Mouse (Mus musculus) liver, adult 2 months (tissue): ENCODE data around the gene Lclat1. TPM values are rescaled to one million over a fixed set of nuclear protein-coding genes. Genes with fewer than 3 reads are reported as not detected.
A peak's percentile ranks its signal among the peaks of the same experiment; 100 is the strongest.
"Not testable (repeated sequence)": the region's sequence is repeated elsewhere in the genome, so short reads cannot be mapped to it uniquely, and the experiment has no call there.

Experiments used
- DNase-seq: peaks from one replicate; pipeline ENCODE4 v3.0.0-alpha.2; 2011; ENCODE audit warnings: low read depth, low spot score; ENCODE audit errors: extremely low read depth
- H3K27ac ChIP-seq: fragments of 200-500 bp; replicated peaks from 2 replicates; pipeline ENCODE4 v1.5.1; 2012; ENCODE audit warnings: low read depth, mild to moderate bottlenecking, control low read depth, inconsistent platforms, low read length; ENCODE audit not compliant: insufficient read depth
- H3K27me3 ChIP-seq: fragments of 200-500 bp; 2 replicates; pipeline ENCODE4 v1.6.1; 2012; ENCODE audit warnings: mild to moderate bottlenecking, moderate library complexity, low read length, inconsistent platforms; ENCODE audit not compliant: control insufficient read depth, insufficient read depth
- H3K36me3 ChIP-seq: fragments of 200-500 bp; 2 replicates; pipeline ENCODE4 v1.6.1; 2012; ENCODE audit warnings: low read length, inconsistent platforms; ENCODE audit not compliant: control insufficient read depth, insufficient read depth
- H3K4me1 ChIP-seq: fragments of 200-500 bp; 2 replicates; pipeline ENCODE4 v1.6.1; 2011; ENCODE audit warnings: low read length; ENCODE audit not compliant: control insufficient read depth, insufficient read depth
- H3K4me3 ChIP-seq: fragments of 200-500 bp; 2 replicates; pipeline ENCODE4 v1.5.1; 2011; ENCODE audit warnings: low read depth, mild to moderate bottlenecking, control low read depth, low read length, moderate library complexity; ENCODE audit not compliant: insufficient read depth
- H3K79me2 ChIP-seq: fragments of 200-500 bp; 2 replicates; pipeline ENCODE4 v1.6.1; 2012; ENCODE audit warnings: inconsistent platforms, mild to moderate bottlenecking, low read length, moderate library complexity; ENCODE audit not compliant: control insufficient read depth, insufficient read depth
- H3K9ac ChIP-seq: fragments of 200-500 bp; 2 replicates; pipeline ENCODE4 v1.6.1; 2012; ENCODE audit warnings: low read depth, mild to moderate bottlenecking, control low read depth, inconsistent platforms, low read length
- CTCF ChIP-seq: fragments of 200-500 bp; IDR thresholded peaks from 2 replicates; pipeline ENCODE4 v1.5.1; 2011; ENCODE audit warnings: low read depth, low read length, control low read depth
- POLR2A ChIP-seq: fragments of 200-500 bp; IDR thresholded peaks from 2 replicates; pipeline ENCODE4 v1.6.1; 2011; ENCODE audit warnings: low read length, control low read depth; ENCODE audit not compliant: insufficient read depth; ENCODE audit errors: extremely low read depth
- WGBS: fragments of 180-500 bp; shearing (Covaris S2); methylation state at CpG from one replicate; pipeline ENCODE4 v1.1.7; 2018; 5-methylcytosine and 5-hydroxymethylcytosine counted together
- polyA plus RNA-seq: library from polyadenylated mRNA; depleted of rRNA; stranded (reverse); fragments of >200 nt; gene quantifications from 2 replicates; pipeline ENCODE4 v1.2.3, GENCODE M21; 2012
- total RNA-seq: library from RNA; depleted of rRNA; stranded (reverse); fragments of >200 nt; gene quantifications from 2 replicates; pipeline ENCODE4 v1.2.3, GENCODE M21; 2014

The Lclat1 gene
- total and polyA plus RNA-seq, 2 experiments = 12.3 to 24.1 TPM

GRCm38 (mm10) chr17:73263077-73263501 is 155.3 kb downstream of the Lclat1 start:
- Histone ChIP-seq H3K9ac (no peak overlapping the region), H3K27ac (no peak overlapping the region), H3K4me1 (no peaks in the 10 kb centered on the region), H3K27me3 (no peaks in the 10 kb centered on the region), H3K4me3 (no peak overlapping the region), H3K79me2 (no peaks in the 10 kb centered on the region), H3K36me3 (no peaks in the 10 kb centered on the region)
- TF ChIP-seq POLR2A = no peak
- no peak for TF ChIP-seq CTCF
- WGBS = 80% methylated on average over 8 of the region's 8 CpGs
- DNase-seq = no peak

- Histone ChIP-seq H3K9ac (no peak overlapping the region), H3K4me3 (no peak overlapping the region), H3K27me3 (no peaks in the 10 kb centered on the region), H3K79me2 (no peaks in the 10 kb centered on the region), H3K36me3 (no peaks in the 10 kb centered on the region), H3K27ac (no peak overlapping the region), H3K4me1 (no peaks in the 10 kb centered on the region)
- no peak for DNase-seq
- no peak for TF ChIP-seq CTCF
- no peak for TF ChIP-seq POLR2A
- 67% methylated on average over 15 of the region's 15 CpGs for WGBS
Measured at GRCm38 (mm10) chr17:73270871-73271796, 163.3 kb downstream of the Lclat1 start.

GRCm38 (mm10) chr17:73271797-73272600 is 164.2 kb downstream of the Lclat1 start:
- Histone ChIP-seq H3K27me3 (no peaks in the 10 kb centered on the region), H3K36me3 (no peaks in the 10 kb centered on the region), H3K4me3 (no peak overlapping the region), H3K4me1 (no peaks in the 10 kb centered on the region), H3K27ac (no peak overlapping the region), H3K9ac (no peak overlapping the region), H3K79me2 (no peaks in the 10 kb centered on the region)
- WGBS = 92% methylated on average over 7 of the region's 7 CpGs
- TF ChIP-seq POLR2A = no peak
- no peak for TF ChIP-seq CTCF
- no peak for DNase-seq

- no peaks in the 10 kb centered on the region for H3K4me1 ChIP-seq
- H3K36me3 ChIP-seq = no peaks in the 10 kb centered on the region
- 75% methylated on average over 7 of the region's 7 CpGs for WGBS
- TF ChIP-seq CTCF = no peak
- TF ChIP-seq POLR2A = no peak
- no peaks in the 10 kb centered on the region for H3K79me2 ChIP-seq
- no peak for DNase-seq
- H3K9ac ChIP-seq = no peak overlapping the region
- no peak overlapping the region for H3K27ac ChIP-seq
- no peak overlapping the region for H3K4me3 ChIP-seq
- H3K27me3 ChIP-seq = no peaks in the 10 kb centered on the region
Measured at GRCm38 (mm10) chr17:73273809-73274208, 166.0 kb downstream of the Lclat1 start.

GRCm38 (mm10) chr17:73275066-73275465 is 167.3 kb downstream of the Lclat1 start:
- H3K4me3 ChIP-seq = no peak overlapping the region
- WGBS = 88% methylated on average over 10 of the region's 10 CpGs
- no peak for DNase-seq
- H3K27ac ChIP-seq = no peak overlapping the region
- no peak overlapping the region for H3K9ac ChIP-seq
- no peaks in the 10 kb centered on the region for H3K79me2 ChIP-seq
- H3K27me3 ChIP-seq = no peaks in the 10 kb centered on the region
- no peaks in the 10 kb centered on the region for H3K4me1 ChIP-seq
- no peaks in the 10 kb centered on the region for H3K36me3 ChIP-seq
- no peak for TF ChIP-seq POLR2A
- no peak for TF ChIP-seq CTCF

- H3K4me1 ChIP-seq = no peaks in the 10 kb centered on the region
- DNase-seq = peak; percentile 13
- no peaks in the 10 kb centered on the region for H3K36me3 ChIP-seq
- H3K4me3 ChIP-seq = no peak overlapping the region
- WGBS = 92% methylated on average over 4 of the region's 4 CpGs
- no peaks in the 10 kb centered on the region for H3K27me3 ChIP-seq
- H3K27ac ChIP-seq = no peak overlapping the region
- no peaks in the 10 kb centered on the region for H3K79me2 ChIP-seq
- no peak overlapping the region for H3K9ac ChIP-seq
- TF ChIP-seq CTCF (peak; percentile 49), POLR2A (no peak)
Measured at GRCm38 (mm10) chr17:73277770-73278169, 170.0 kb downstream of the Lclat1 start.

GRCm38 (mm10) chr17:73282702-73283101 is 174.9 kb downstream of the Lclat1 start:
- H3K36me3 ChIP-seq, H3K9ac ChIP-seq, H3K27me3 ChIP-seq, DNase-seq, H3K79me2 ChIP-seq, H3K27ac ChIP-seq, H3K4me1 ChIP-seq, H3K4me3 ChIP-seq: not testable (repeated sequence)
- 37% methylated on average over 6 of the region's 6 CpGs for WGBS
